Mouse (Mus musculus): ENCODE results near the gene Psmd4. TPM values are rescaled to one million over a fixed set of nuclear protein-coding genes. Genes with fewer than 3 reads are reported as not detected.

Gene Psmd4
- total and polyA plus RNA-seq, 3 experiments = 92.0 to 374 (median 177) TPM

- peaks cover 3% of the 10 kb centered on the region; the same call in 1 of the 2 replicates for H3K4me1 ChIP-seq (ENCODE audit: insufficient read depth, low read depth, low read length)
- no peaks in the 10 kb centered on the region for H3K27me3 ChIP-seq (ENCODE audit: insufficient read depth, low read length)
- DNase-seq (ENCODE audit: low spot score) (no peak), ATAC-seq (ENCODE audit: extremely low read depth, insufficient number of reproducible peaks, low FRiP score, poor library complexity, severe bottlenecking) (no peak)
- no peak overlapping the region for H3K4me3 ChIP-seq (ENCODE audit: low read depth, low read length)
- H3K36me3 ChIP-seq (replicated peaks) = peaks cover 97% of the 10 kb centered on the region
- no peaks in the 10 kb centered on the region for H3K9me3 ChIP-seq (replicated peaks)
- TF ChIP-seq TAL1 (conservative IDR thresholded peaks at IDR 0.05; ENCODE audit: low read depth, low read length) (no peak), GATA2 (IDR thresholded peaks at IDR 0.05; ENCODE audit: borderline replicate concordance, low read depth, low read length) (no peak), CTCF (IDR thresholded peaks at IDR 0.05; ENCODE audit: low read depth, low read length) (no peak), POLR2AphosphoS5 (IDR thresholded peaks at IDR 0.05; ENCODE audit: insufficient replicate concordance, low read depth, low read length) (no peak), GATA1 (IDR thresholded peaks at IDR 0.05; ENCODE audit: borderline replicate concordance, low read length) (no peak)
These were observed 21.3 kb upstream of the Psmd4 start for GRCm38 (mm10) chr3:95063741-95064140.

- no peak for TF ChIP-seq POLR2AphosphoS5 (IDR thresholded peaks at IDR 0.05; ENCODE audit: insufficient replicate concordance, low read depth, low read length)
- TF ChIP-seq GATA2 (IDR thresholded peaks at IDR 0.05; ENCODE audit: borderline replicate concordance, low read depth, low read length) = no peak
- TF ChIP-seq GATA1 (IDR thresholded peaks at IDR 0.05; ENCODE audit: borderline replicate concordance, low read length) = no peak
- TF ChIP-seq CTCF (IDR thresholded peaks at IDR 0.05; ENCODE audit: low read depth, low read length) = no peak
- TF ChIP-seq TAL1 (conservative IDR thresholded peaks at IDR 0.05; ENCODE audit: low read depth, low read length) = no peak
- peaks cover 63% of the 10 kb centered on the region for H3K36me3 ChIP-seq (replicated peaks)
These were observed 15.7 kb upstream of the Psmd4 start for GRCm38 (mm10) chr3:95058078-95058477.

GRCm38 (mm10) chr3:95056275-95056674, 13.9 kb upstream of the Psmd4 start:
- no peak overlapping the region for H3K4me3 ChIP-seq (ENCODE audit: low read depth, low read length)
- no peaks in the 10 kb centered on the region for H3K9me3 ChIP-seq (replicated peaks)
- no peaks in the 10 kb centered on the region for H3K27me3 ChIP-seq (ENCODE audit: insufficient read depth, low read length)
- peaks cover 46% of the 10 kb centered on the region for H3K36me3 ChIP-seq (replicated peaks)
- no peak for DNase-seq (ENCODE audit: low spot score)
- H3K4me1 ChIP-seq (ENCODE audit: insufficient read depth, low read depth, low read length) = peaks cover 31% of the 10 kb centered on the region
- no peak for ATAC-seq (ENCODE audit: extremely low read depth, insufficient number of reproducible peaks, low FRiP score, poor library complexity, severe bottlenecking)
- no peak for TF ChIP-seq GATA2 (IDR thresholded peaks at IDR 0.05; ENCODE audit: borderline replicate concordance, low read depth, low read length)
- no peak for TF ChIP-seq TAL1 (conservative IDR thresholded peaks at IDR 0.05; ENCODE audit: low read depth, low read length)
- no peak for TF ChIP-seq CTCF (IDR thresholded peaks at IDR 0.05; ENCODE audit: low read depth, low read length)
- TF ChIP-seq POLR2AphosphoS5 (IDR thresholded peaks at IDR 0.05; ENCODE audit: insufficient replicate concordance, low read depth, low read length) = no peak
- no peak for TF ChIP-seq GATA1 (IDR thresholded peaks at IDR 0.05; ENCODE audit: borderline replicate concordance, low read length)

More at GRCm38 (mm10) chr3:95058078-95058477, 15.7 kb upstream of the Psmd4 start:
- Histone ChIP-seq H3K4me3 (ENCODE audit: low read depth, low read length) (no peak overlapping the region), H3K9me3 (replicated peaks) (no peaks in the 10 kb centered on the region), H3K4me1 (ENCODE audit: insufficient read depth, low read depth, low read length) (peaks cover 25% of the 10 kb centered on the region), H3K27me3 (ENCODE audit: insufficient read depth, low read length) (no peaks in the 10 kb centered on the region)
- no peak for ATAC-seq (ENCODE audit: extremely low read depth, insufficient number of reproducible peaks, low FRiP score, poor library complexity, severe bottlenecking)
- DNase-seq (ENCODE audit: low spot score) = no peak

GRCm38 (mm10) chr3:95054481-95055260, 12.3 kb upstream of the Psmd4 start:
- DNase-seq (ENCODE audit: low spot score) = no peak
- Histone ChIP-seq H3K36me3 (replicated peaks) (peaks cover 30% of the 10 kb centered on the region), H3K9me3 (replicated peaks) (no peaks in the 10 kb centered on the region), H3K4me3 (ENCODE audit: low read depth, low read length) (peak overlapping the region; percentile 2; the same call in 1 of the 2 replicates), H3K27me3 (ENCODE audit: insufficient read depth, low read length) (peaks cover 5% of the 10 kb centered on the region), H3K4me1 (ENCODE audit: insufficient read depth, low read depth, low read length) (peaks cover 34% of the 10 kb centered on the region)
- peak; percentile 85 for ATAC-seq (ENCODE audit: extremely low read depth, insufficient number of reproducible peaks, low FRiP score, poor library complexity, severe bottlenecking)
- TF ChIP-seq GATA1 (IDR thresholded peaks at IDR 0.05; ENCODE audit: borderline replicate concordance, low read length) (no peak), GATA2 (IDR thresholded peaks at IDR 0.05; ENCODE audit: borderline replicate concordance, low read depth, low read length) (no peak), POLR2AphosphoS5 (IDR thresholded peaks at IDR 0.05; ENCODE audit: insufficient replicate concordance, low read depth, low read length) (no peak), CTCF (IDR thresholded peaks at IDR 0.05; ENCODE audit: low read depth, low read length) (no peak), TAL1 (conservative IDR thresholded peaks at IDR 0.05; ENCODE audit: low read depth, low read length) (no peak)

GRCm38 (mm10) chr3:95053701-95054100, 11.3 kb upstream of the Psmd4 start:
- peaks cover 13% of the 10 kb centered on the region for H3K27me3 ChIP-seq (ENCODE audit: insufficient read depth, low read length)
- H3K4me1 ChIP-seq (ENCODE audit: insufficient read depth, low read depth, low read length) = peaks cover 34% of the 10 kb centered on the region
- peak; percentile 20 for DNase-seq (ENCODE audit: low spot score)
- no peaks in the 10 kb centered on the region for H3K9me3 ChIP-seq (replicated peaks)
- TF ChIP-seq CTCF (IDR thresholded peaks at IDR 0.05; ENCODE audit: low read depth, low read length) (peak; percentile 94), GATA1 (IDR thresholded peaks at IDR 0.05; ENCODE audit: borderline replicate concordance, low read length) (no peak), POLR2AphosphoS5 (IDR thresholded peaks at IDR 0.05; ENCODE audit: insufficient replicate concordance, low read depth, low read length) (no peak)
- H3K36me3 ChIP-seq (replicated peaks) = peaks cover 20% of the 10 kb centered on the region
- 0 out of 2 replicates have a peak, but pooled peaks have one; percentile 38 for ATAC-seq (ENCODE audit: extremely low read depth, insufficient number of reproducible peaks, low FRiP score, poor library complexity, severe bottlenecking)
- no peak overlapping the region for H3K4me3 ChIP-seq (ENCODE audit: low read depth, low read length)

GRCm38 (mm10) chr3:95052959-95053358, 10.5 kb upstream of the Psmd4 start:
- peaks cover 18% of the 10 kb centered on the region for H3K27me3 ChIP-seq (ENCODE audit: insufficient read depth, low read length)
- H3K4me3 ChIP-seq (ENCODE audit: low read depth, low read length) = no peak overlapping the region
- no peak for ATAC-seq (ENCODE audit: extremely low read depth, insufficient number of reproducible peaks, low FRiP score, poor library complexity, severe bottlenecking)
- no peak for DNase-seq (ENCODE audit: low spot score)
- H3K36me3 ChIP-seq (replicated peaks) = peaks cover 14% of the 10 kb centered on the region
- no peaks in the 10 kb centered on the region for H3K9me3 ChIP-seq (replicated peaks)
- H3K4me1 ChIP-seq (ENCODE audit: insufficient read depth, low read depth, low read length) = peaks cover 37% of the 10 kb centered on the region
- no peak for TF ChIP-seq GATA1 (IDR thresholded peaks at IDR 0.05; ENCODE audit: borderline replicate concordance, low read length)
- peak; percentile 95 for TF ChIP-seq CTCF (IDR thresholded peaks at IDR 0.05; ENCODE audit: low read depth, low read length)

Measured in G1E (cell line).